Mouse (Mus musculus): Measurements from ENCODE around the gene Tle6.

DNA sequence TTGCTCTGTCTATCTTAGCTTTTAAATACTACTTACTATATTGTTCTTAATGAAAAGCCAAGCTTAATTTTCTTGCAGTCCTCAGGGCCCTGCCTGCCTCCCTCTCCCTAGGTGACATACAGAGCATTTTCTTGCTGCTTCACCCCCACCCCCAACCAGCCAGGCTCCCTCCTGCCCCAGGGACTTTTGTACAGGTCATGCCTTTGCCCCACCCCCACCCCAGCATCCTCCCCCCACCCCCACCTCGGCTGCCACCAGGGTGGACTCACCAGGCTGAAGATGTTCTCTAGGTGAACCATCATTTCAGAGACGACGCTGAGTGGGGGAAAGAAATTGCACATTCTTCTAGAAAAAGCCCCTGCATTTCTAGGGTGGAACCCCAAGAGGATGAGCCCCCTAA is 2.5 kb downstream of the Tle6 start:
- no peak for TF ChIP-seq POLR2AphosphoS5 (IDR thresholded peaks at IDR 0.05; ENCODE audit: insufficient replicate concordance, low read depth, low read length)
- no peak for TF ChIP-seq CTCF (IDR thresholded peaks at IDR 0.05; ENCODE audit: low read depth, low read length)
- no peak for TF ChIP-seq GATA1 (IDR thresholded peaks at IDR 0.05; ENCODE audit: borderline replicate concordance, low read length)
